Mouse (Mus musculus) heart, adult 9 months (tissue): ENCODE results near the gene Dkk3.

Source experiments
- DNase-seq, 2 experiments: peaks; one replicate each; pipeline ENCODE4 v3.0.0; 2022; ENCODE audit warnings: low spot score in 2 of 2

Dkk3 gene

DNA sequence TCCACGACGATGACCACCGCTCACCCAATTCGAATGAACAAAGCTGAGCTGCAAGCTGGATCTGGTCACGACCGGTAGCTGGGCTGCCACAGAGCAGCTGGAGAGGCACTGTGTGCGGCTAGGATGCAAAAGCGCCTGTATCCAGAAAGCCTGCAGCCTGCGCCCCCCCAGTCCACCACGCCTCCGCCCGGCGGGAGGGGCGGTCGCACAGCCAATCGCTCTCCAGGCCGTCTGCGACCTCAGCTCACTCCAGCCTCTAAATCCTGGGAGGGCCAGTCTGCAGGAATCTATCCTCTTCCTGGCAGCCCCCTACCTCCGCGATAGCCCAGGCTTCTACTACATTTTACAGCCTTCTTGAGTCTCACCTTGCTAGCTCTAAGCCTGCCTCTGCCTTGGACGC, at the start of gene Dkk3:
Dkk3 (minus strand) TSS at position 116 of the 400 bp plus-strand sequence.
- no peak for DNase-seq

DNA sequence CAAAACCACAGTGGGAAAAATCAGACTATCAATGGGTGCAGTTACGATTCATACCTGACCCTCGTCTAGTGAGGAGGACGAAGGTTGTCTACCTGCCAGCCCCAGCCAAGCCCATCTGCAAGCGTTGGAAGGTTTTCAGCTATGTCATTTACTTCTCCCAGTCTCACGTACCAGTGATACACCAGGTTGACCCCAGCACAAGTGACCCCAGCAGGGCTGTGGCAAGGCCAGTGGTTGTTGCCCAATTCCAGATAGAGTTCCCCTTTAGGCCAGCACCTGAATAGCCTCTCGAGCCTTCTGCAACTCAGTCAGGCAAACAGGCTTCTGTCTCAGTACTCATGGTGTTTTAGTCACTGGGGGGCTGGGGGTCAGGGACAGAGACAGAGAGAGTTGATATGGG, 48.9 kb upstream of the Dkk3 start:
- DNase-seq: no peak

- DNase-seq: no peak
Measured at GRCm38 (mm10) chr7:112205513-112205912, 46.7 kb upstream of the Dkk3 start.

DNA sequence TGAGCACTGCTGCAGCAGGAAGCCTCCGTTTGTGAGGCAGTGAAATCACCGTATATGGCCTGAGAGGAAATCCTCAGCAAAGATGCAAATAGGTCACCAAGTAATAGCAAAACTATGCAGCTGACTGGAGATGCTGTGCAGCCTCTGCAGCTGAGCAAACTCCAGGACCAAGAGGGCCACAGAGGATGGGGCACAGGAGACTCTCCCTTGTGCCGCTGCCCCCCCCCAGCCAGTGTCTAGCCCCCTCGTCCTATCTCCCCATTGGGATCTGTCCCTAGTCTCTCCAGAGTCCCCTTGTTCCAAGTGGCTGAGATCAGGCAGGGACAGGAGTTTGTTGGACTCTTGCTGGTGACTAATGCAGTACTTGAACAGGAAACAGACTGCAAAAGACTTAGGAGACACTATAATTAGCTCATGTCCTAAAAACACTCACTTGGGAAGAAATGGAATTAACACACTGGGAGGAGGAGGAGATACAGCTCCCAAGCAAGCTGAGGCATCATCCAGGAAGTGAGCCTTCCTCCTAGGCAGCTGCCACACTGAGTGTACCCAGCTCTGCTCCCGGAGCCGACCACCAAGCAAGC, 45.6 kb upstream of the Dkk3 start:
- DNase-seq: peak; percentile 64 to 84

- DNase-seq: no peak
Measured at GRCm38 (mm10) chr7:112203937-112204336, 45.1 kb upstream of the Dkk3 start.

DNA sequence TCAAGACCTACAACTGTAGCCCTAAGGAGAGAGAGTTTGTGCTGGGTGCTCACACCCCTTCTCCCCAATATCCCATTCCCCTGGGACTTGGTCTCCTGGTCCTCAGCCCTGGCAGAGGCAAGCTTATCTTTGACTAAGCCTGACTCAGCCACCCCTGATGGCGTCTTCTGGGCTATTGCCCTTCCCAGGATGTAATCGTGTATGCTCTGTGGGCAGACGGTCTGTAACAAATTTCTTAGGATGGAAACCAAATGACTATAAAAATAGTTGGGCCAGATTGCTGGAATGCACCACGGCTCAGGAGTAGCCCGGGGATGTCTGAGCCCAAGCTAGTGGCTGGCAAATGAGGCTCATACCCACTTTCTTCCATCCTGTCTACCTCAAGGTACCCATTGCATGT, 44.0 kb upstream of the Dkk3 start:
- no peak for DNase-seq

DNA sequence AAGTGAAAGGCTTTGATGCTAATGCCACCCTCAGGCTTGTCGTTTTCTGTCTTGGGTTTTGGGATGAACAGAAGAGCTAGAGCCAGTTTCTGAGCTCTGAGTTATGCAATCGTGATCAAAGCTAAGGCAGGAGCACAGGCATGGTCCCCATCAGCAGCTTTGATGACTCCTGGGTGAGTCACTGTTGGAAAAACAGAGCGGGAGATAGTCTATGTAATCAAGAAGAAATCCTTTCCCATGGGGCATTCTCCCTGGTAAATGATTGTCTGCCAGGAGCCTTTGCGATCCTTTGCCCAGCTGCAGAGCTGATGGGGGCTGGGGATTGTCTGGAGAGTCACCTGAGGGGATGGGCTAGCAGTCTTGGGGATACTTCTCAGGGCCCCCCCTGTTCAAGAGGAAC, 43.3 kb upstream of the Dkk3 start:
- peak; percentile 36 to 53 for DNase-seq

DNA sequence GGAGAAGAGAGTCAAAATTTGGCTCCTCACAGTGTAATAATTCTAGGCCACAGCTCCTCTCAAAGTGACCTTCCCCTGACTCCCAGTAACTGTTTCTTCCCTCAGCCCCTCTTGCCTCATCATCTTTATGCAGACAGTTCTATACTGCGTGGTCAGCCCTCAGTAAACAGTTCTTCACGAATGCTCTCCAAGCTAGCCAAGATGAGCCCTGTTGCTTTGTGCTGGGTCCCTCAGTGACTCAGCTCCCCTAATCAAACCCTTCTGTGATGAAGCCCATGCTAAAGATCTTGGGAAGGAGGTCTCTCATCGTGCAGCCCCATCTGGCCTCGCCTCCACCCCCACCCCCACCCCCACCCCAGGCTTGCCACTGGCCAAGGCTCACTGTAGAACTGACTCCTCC, 41.9 kb upstream of the Dkk3 start:
- DNase-seq: no peak

DNA sequence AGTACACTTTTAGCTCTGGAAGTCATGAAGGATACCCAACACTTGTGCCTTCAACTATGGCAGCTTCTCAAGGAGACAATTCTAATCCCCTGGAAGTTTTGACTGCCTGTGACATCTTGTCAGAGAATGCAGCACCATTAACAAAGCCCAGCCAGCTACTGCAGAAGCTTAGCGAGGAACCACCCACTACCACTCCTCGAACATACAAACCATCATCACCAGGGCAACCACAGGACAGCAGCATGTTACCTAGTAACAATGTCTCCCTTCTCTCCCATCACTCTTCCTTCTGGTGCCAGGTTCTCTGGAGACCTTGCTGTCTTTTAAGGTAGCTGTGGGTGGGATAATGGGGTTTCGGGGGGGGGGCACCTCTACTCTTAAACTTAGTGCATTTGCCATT, 40.5 kb upstream of the Dkk3 start:
- no peak for DNase-seq

GRCm38 (mm10) chr7:112197461-112197860, 38.6 kb upstream of the Dkk3 start:
- no peak for DNase-seq

- DNase-seq: no peak
Measured at GRCm38 (mm10) chr7:112194286-112194685, 35.4 kb upstream of the Dkk3 start.

DNA sequence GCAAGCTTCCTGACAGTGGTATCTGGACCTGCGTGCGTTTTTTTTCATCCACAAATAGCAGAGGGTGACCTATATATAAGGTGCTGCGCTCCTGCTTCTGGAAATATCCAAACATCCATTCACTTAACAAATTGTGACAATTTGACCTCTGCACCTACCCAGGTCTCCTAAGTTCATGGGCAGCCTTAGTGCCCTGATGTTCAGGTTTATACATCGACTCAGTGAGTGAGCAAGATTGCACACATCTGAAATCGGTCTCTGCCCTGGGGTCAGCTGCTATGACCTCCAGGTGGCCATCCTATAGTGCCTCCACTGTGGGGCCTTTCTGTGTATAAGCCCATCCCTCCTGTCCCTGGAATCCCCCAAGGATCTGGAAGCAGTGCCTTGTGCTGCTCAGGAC, 33.9 kb upstream of the Dkk3 start:
- no peak for DNase-seq

GRCm38 (mm10) chr7:112192237-112192636, 33.4 kb upstream of the Dkk3 start:
- DNase-seq: no peak

- DNase-seq: no peak
Measured at GRCm38 (mm10) chr7:112187536-112188459, 28.9 kb upstream of the Dkk3 start.

GRCm38 (mm10) chr7:112186871-112187270, 28.0 kb upstream of the Dkk3 start:
- DNase-seq: no peak

GRCm38 (mm10) chr7:112185226-112185745, 26.4 kb upstream of the Dkk3 start:
- DNase-seq: peak; percentile 31 to 39

GRCm38 (mm10) chr7:112184519-112185225, 25.8 kb upstream of the Dkk3 start:
- DNase-seq: no peak

- DNase-seq: peak; percentile 75 to 90
Measured at GRCm38 (mm10) chr7:112183258-112183841, 24.5 kb upstream of the Dkk3 start.

DNA sequence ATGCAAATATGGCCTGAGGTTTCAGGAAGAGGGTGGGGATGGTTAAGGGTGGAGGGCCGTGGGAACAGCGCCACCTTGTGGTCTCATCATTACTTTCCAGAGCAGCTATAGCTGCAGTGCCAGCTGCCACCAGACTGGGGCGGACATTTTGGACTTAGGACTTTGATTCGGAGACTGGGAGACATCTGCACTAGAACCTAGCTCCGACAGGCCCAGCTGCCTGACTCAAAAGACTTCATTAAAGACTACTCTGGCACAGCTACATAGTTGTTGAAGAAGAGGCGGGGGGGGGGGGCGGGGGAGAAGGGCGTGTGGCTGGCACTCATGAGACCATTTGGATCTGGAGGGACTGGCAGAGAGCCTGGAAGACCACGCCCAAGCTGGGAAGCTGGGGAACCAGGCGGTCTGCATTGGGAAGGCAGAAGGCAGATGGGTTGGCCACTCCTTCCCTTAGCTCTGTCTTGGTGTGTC, 21.4 kb upstream of the Dkk3 start:
- peak; percentile 63 to 79 for DNase-seq

- DNase-seq: no peak
Measured at GRCm38 (mm10) chr7:112176627-112177026, 17.8 kb upstream of the Dkk3 start.

DNA sequence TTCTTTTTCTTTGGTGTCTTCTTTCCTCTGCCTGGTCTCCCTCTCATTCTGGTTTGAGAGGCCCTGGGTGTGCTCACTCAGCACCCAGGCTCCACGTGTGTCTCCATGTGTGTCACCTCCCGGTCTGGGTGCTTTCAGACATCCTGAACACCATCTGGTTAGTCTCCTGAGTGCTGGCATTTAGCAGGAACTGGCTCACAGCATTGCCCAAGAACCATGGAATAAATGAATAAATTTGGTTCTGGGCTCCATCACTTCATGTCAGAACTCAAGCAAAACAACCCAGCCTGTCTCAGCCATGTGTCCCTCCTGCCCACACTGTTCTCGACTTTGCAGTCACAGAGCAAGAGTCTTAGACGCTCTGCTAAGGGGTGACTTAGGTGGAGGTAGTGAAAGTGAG, 13.8 kb upstream of the Dkk3 start:
- no peak for DNase-seq
